Mouse (Mus musculus) ES-CJ7 (cell line): ENCODE data around the gene Oard1.
A peak's percentile ranks its signal among the peaks of the same experiment; 100 is the strongest.

ENCODE experiments used
- DNase-seq: peaks from one replicate; pipeline ENCODE4 v3.0.0; 2011; ENCODE audit warnings: low read depth, low spot score

Oard1 gene

DNA sequence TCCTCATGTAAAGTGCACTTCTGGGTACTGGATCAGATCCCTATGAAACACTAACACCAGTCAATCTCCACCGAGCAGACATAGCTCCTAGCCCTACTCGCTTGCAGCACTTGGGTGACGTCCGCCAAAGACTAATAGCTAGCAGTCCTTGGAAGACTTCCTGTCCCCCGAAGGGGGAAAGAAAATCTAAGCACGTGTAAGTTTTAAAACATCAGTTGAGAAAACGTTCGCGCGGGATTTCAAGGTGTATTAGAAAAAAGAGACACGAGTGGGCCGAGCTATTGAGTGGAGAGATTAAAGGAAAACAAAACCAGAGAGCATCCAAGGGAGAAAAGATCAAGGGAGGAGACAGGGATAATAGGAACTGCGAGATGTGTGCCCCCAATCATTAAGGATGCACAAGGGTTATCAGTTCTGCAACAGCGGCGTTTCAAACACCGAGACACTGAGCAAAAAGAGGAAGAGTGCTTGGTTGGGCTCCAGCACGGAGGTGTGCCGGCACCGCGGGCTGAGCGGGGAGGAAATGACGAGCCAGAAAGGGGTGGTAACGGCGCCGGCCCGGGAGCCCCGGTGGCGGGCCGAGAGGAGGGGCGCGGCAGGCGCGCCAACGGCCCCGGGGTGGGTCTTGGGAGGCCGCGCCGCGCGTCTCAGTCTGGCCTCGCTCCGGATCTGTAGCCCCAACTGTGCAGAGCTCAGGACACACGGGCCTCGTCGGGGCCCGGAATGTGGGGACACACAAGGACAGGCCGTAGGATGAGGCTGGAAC is 1.1 kb upstream of the Oard1 start:
- peak; percentile 46 for DNase-seq

- DNase-seq: peak; percentile 58
Measured at GRCm38 (mm10) chr17:48410299-48410785, 528 bp downstream of the Oard1 start.

- DNase-seq: no peak
Measured at GRCm38 (mm10) chr17:48411241-48411640, 1.4 kb downstream of the Oard1 start.

DNA sequence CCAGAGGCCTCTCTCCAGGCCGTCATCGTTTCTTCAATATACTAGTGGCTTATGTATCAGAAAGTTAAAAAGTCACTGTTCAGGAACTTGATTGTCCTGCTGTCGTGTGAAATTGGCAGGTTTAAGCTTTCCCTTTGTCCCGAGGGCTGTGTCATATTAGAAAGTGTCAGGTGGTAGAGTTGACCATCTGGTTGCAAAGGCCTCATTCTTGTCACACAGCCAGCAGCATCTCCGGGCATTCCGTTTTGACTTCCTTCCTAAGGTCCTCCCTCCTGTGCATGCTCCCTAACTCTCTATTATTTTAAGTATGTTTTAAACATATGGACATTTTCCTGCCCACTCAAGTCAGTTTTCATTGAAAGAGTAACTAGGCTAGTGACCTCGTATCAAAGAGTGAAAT is 6.2 kb downstream of the Oard1 start:
- no peak for DNase-seq

DNA sequence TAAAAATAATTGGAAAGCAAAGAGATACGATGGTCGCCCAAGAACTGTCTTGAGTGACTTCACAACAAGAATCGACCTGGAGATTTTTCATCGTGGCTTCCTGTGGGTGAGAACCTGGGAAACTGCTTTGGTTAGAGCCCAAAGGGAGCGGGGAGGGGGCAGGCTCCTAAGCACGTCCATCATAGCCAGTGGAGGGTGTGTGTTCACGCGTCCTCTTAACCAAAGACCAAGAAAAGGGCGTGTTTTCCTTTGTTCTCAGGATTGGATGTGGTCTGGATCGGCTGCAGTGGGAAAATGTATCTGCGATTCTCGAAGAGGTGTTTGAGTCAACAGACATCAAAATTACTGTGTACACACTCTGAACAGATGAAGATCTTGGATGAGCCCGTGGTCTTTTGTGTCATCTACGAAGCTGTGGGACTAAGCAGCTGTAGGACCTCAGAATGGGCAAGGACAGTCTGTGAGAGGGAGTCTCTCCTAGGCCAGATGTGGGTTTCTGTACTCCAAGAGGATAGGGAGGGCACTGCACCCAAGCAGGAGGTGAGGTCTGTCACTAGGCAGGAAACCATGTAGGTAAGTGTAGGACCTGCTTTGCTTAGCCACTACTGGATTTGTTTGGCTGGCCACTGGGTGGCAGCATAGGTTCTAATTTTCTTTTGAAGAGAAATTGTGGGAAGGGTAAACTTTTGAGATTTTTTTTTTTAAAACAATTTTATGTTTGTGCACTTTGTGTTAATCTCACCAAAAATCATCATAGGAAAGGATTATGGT is 6.8 kb downstream of the Oard1 start:
- peak; percentile 93 for DNase-seq

- no peak for DNase-seq
Measured at GRCm38 (mm10) chr17:48417521-48417920, 7.7 kb downstream of the Oard1 start.

GRCm38 (mm10) chr17:48418174-48418573 is 8.4 kb downstream of the Oard1 start:
- no peak for DNase-seq

DNA sequence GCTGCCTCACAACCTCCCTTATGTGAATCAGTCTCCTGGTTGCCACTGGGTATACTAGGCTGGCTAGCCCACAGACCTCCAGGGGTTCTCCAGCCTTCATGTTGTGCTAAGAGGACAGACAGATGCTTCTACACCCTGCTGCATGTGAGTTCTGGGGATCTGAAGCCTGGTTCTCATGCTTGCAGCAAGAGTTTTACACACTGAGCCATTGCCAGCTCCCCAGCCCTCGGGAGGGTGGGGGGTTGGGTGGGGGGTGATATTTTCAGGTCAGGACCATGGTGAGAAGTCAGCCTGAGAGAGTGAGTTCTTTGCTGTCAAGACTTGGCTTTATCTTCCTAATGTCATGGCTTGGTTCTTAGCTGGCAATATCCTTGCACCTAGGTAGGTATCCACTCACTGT is 9.0 kb downstream of the Oard1 start:
- DNase-seq: no peak

- no peak for DNase-seq
Measured at GRCm38 (mm10) chr17:48419571-48419970, 9.8 kb downstream of the Oard1 start.

DNA sequence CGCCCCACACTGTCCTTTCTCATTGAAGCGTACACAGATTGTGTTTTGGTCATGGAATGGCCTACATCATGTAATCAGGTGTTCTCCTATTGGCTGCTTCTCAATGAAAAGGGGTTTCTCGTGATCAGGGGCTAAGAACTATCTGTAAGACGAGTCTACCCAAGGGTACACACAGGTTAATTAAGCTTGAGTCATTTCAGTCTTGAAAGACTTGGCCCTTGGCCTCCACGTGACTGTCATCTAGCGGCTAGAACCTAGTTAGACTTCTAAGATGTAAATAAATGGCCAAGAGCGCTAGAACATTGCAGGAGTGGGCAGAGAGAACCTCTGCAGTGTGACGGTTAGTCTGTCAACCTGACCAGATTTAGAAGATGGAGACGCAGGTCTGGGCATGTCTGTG is 14.4 kb downstream of the Oard1 start:
- DNase-seq: no peak

GRCm38 (mm10) chr17:48425823-48426612 is 16.2 kb downstream of the Oard1 start:
- peak; percentile 31 for DNase-seq

- peak; percentile 79 for DNase-seq
Measured at GRCm38 (mm10) chr17:48426991-48427750, 17.4 kb downstream of the Oard1 start.

- no peak for DNase-seq
Measured at GRCm38 (mm10) chr17:48427852-48428530, 18.2 kb downstream of the Oard1 start.

DNA sequence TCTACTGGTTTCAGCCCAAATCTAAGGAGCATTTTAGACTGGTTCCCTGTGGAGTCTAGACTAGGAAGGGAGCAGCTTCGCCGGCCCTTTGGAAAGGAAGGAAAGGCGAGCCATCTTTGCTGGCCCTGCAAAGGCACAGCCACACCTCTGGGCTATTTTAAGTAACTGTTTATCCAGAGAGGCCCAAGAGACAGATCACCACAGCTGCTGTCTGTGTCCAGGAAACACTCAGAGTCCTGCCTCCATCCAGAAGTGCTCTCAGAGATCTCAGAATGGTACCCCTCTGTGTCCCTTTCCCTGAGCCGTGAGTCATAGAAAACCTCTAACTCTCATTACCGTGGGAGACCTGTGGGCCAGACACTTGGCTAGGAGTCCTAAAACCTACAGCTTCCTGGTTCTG is 20.6 kb downstream of the Oard1 start:
- no peak for DNase-seq

GRCm38 (mm10) chr17:48431054-48431453 is 21.2 kb downstream of the Oard1 start:
- no peak for DNase-seq

- DNase-seq: peak; percentile 74
Measured at GRCm38 (mm10) chr17:48432158-48432980, 22.6 kb downstream of the Oard1 start, which contains the start of gene Apobec2. Gene Apobec2 (minus strand): TSS chr17:48432930.

GRCm38 (mm10) chr17:48433006-48433655 is 23.3 kb downstream of the Oard1 start:
- DNase-seq: peak; percentile 66

GRCm38 (mm10) chr17:48433689-48434330 is 24.0 kb downstream of the Oard1 start:
- peak; percentile 80 for DNase-seq

DNA sequence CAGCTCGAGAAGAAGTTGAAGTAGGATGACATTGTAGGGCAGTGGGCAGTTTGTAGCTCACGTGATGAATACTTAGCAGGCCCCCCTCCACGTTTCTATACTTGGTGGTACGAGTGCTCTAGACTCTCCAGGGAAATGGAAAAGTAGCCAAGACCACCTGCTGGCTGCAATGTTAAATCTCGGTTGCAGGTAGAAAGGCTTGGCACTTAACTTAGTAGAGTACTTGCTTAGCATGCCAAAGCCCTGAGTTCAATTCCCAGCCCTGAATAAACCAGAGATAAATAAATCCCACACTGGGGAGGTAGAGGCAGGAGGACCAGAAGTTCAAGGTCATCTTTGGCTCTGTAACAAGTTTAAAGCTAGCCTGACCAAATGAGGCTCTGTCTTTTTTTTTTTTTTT is 24.7 kb downstream of the Oard1 start:
- peak; percentile 82 for DNase-seq
